Mouse (Mus musculus) CD4-positive helper T cell, adult 2 months (primary cell): Measurements from ENCODE around the gene Cd6.

Experiments used
- DNase-seq: peaks from one replicate; pipeline ENCODE4 v3.0.0-alpha.2; 2012; ENCODE audit warnings: low read depth, missing footprints, low spot score

Cd6 gene

DNA sequence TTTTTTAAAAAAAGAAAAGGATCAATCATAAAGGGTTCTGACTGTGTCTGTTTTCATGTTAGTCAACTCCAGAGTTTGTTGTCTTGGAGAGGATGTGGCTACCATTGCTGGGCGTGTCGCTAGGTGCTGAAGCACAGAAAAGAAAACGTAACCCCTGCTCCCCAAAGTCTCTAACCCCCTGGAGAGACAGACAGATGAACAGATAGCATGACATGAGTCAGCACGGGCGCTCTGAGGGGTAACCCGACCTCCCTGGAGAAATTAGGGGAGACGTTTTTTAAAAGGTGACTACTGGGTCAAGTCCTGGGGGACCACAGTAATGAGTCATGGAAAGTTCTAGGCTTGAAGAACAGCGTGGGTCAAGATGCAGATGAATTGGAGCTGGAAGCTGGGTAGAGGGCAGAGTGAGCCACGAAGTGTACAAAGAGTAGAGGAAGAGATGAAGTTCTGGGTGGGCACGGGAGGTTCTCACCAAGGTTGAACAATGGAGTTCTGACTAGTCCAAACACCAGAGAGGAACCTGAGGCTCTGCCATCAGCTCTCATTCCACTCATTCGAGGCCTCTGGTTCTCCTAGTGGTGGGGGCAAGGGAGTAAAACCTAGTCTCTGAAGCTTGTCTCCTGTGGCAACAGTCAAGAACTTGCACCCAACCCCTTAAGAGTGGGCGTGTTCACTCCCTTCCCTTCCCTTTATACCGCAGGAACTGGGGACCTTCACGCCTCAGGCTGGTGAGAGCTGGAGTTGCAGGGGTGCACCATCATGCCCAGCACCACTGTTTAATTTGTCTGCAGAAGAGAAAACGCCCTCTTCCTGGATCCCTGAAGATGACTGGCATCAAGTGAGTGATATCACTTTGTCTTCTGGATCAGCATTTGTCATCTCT lies 9.4 kb upstream of the Cd6 start, which contains the start of gene Slc15a3:
Slc15a3 (plus strand) TSS at position 718 of the 883 bp plus-strand sequence.
- DNase-seq: peak; percentile 74

- DNase-seq: no peak
Observed at GRCm38 (mm10) chr19:10835671-10836070, 5.8 kb upstream of the Cd6 start.

DNA sequence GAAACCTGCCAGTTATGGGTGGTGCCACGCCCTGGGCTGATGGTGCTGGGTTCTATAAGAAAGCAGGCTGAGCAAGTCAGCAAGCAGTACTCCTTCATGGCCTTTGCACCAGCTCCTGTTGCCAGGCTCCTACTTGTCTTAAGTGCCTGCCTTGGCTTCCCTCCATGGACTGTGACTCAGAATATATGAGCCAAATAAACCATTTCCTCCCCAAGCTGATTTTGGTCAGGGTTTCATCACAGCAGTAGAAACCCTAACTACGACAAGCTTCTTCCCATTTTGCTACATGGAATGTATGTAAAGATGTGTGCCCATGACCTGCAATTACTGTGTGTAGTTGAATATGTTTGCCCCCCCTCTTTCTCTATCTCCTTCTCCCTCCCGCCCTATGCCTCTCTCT lies 3.8 kb upstream of the Cd6 start:
- no peak for DNase-seq

GRCm38 (mm10) chr19:10832030-10832429 lies 2.2 kb upstream of the Cd6 start:
- no peak for DNase-seq

DNA sequence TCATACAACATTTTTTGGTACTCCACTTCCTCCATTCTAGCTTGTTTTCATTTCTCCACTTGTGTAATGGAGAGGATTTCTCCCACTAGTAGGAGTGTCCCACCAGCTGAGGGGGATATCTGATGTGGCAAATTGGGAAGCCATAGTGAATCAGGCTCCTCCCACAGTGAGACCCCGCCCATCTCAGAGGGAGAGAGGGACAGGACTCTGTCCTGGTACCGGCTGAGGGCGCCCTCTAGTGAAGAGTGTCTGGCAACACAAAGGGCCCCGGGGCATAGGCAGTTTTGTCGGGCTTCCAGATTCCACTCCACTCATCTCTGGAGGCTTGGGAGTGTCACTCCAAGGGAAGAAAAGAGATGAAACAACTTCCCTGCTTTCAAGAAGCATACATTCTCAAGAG lies 1.6 kb upstream of the Cd6 start:
- DNase-seq: peak; percentile 86

- DNase-seq: no peak
Observed at GRCm38 (mm10) chr19:10828321-10828720, 1.5 kb downstream of the Cd6 start.

- no peak for DNase-seq
Observed at GRCm38 (mm10) chr19:10824061-10824460, 5.8 kb downstream of the Cd6 start.

DNA sequence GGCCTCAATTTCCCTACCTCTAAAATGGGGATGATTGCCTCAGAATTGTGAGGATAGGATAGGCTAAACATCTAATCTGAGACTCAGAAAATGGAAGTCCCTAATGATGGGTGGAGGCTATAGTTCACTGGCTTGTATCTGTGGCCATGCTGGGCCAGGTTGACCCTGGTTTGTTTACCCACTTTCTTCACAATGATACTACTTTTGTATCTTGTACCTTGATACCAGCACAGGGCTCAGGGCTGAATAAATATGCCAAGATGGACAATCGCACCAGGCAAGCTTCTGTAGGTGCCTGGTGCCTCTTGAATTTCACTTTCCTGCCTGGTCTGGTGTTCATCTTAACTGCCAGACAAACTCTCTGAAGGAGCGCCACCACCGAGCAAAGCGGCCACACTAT lies 7.3 kb downstream of the Cd6 start:
- no peak for DNase-seq

- DNase-seq: no peak
Observed at GRCm38 (mm10) chr19:10821319-10821718, 8.5 kb downstream of the Cd6 start.

DNA sequence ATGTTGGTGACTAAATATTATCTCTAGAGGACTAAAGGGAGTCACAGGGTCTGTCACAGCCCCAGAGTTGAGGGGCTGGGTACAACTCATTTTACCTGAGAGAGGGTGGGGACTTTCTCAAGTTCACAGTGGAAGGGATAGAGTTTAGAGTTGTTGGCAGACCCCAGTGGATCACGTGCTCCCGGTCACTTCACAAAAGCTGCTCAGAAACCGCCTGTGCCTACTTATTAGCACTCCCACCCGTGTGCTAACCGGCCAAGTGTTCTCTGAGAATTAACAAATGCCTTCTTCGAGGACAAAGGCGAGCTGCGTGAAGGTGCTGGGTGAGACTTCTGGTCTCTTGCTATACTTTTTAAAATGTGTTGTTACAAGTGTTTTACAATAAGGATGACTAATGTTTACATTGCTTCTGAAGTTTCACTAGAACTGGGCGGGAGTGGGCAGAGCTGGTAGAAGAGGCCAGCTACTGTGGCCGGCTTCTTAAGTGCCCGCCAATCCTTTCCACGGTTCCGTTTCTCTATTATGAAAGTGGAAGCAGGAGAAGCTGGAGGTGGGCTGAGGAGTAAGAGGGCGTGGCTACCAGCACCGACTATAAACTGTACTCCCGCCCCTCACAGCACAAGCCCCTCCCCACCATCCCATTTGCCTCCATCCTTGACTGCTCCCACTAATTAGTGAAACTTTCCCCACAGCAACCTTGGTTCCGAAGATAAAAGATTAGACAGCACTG lies 11.5 kb downstream of the Cd6 start:
- DNase-seq: peak; percentile 62

DNA sequence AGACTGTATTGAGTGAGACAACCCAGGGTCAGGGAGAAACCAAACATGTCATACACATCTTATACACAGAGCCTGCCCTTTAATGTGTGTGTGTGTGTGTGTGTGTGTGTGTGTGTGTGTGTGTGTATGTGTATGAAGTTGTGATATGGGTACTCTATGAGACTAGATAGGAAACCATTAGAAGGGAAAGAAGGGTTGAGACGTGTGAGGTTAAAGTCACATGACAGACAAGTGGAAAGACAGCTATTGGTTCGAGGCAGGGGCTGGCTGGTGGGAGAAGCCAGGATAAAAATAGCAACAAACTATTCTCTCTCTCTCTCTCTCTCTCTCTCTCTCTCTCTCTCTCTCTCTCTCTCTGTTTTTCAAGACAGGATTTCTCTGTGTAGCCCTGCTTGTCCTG lies 13.4 kb downstream of the Cd6 start:
- DNase-seq: peak; percentile 60

DNA sequence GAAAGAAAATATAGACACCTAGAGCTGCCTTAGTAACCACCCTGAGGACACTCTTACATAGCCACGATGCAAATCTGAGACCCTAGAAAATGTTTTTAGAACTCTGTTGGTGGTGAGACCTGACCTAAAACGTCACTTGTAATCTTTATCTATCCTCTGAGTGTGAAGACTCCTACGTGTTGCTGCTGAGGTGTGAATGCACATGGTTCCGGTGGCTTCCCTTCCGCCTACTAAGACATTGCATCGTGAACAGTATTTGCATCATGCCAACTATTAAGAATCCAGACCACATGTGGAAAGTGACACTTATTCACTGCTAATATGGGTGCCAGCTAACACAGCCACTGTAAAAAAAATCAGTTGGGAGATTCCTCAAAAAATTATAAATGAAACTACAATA lies 14.0 kb downstream of the Cd6 start:
- DNase-seq: peak; percentile 82

DNA sequence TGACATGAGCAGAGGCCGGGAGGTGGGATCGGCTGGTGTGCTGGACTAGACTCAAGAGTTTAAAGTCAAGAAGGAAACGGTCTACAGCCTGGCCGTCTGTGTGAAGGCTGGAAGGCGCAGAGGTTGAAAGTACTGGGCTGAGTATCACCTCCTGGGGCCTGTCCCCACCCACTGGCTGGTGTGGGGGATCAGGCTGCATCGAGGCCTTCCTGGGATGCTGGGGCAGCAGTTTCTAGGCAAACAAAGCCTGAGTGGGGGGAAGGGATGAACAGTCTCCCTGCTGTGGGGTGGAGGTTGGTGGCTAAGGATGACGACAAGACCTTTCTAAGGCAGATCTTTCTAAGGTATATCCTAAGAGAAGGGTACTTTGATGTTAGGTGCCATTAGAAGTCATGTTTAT lies 16.0 kb downstream of the Cd6 start:
- DNase-seq: peak; percentile 63

- peak; percentile 62 for DNase-seq
Observed at GRCm38 (mm10) chr19:10813039-10813438, 16.8 kb downstream of the Cd6 start.

- DNase-seq: peak; percentile 53
Observed at GRCm38 (mm10) chr19:10811471-10811870, 18.4 kb downstream of the Cd6 start.

DNA sequence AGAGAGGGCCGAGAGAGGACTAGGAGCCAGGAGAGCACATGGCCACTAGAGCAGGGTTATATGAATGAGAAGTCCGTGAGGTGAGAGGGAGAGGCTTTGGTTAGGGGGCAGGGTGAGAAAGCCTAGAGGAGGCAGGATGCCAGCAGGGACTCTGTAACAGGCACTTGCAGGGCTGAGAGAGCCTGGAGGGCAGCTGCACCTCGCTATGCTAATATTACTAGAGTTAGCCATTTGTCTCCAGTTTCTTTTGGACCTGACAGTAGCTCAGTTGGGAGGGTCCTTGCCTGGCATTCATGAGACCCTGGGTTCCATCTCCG lies 19.7 kb downstream of the Cd6 start:
- DNase-seq: no peak

GRCm38 (mm10) chr19:10809428-10810175 lies 20.3 kb downstream of the Cd6 start:
- no peak for DNase-seq

DNA sequence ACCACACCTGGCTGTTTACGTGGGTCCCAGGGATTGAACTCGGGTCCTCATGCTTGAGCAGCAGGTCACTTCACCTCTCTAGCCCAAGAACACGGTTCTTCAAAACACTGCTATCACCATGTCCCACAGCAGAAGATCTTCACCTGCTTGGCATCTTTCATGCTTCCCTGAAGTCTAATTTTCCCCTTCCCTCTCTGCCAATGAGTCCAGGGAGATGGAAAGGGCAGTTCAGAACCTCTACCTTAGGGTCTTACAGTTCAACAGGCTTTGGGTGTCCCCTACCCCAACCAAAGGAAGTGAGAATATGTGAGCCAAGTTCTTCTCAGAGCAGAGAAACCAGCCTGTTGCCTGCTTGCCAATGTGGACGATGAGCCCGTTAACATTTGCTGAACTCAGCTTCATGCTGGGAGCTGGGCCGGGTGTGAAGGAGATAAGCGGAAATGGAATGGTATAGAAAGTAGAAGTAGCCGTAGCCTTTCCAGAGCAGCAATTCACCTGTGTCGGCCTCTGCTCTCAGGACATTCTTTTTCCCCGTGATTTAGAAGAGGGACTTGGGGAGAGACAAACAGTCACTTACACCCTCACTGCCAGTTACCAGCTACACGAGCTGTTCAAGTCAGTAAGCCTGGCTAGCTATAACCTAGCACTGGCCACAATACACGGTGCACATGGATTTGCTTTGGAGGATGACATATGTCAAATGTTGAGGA lies 21.2 kb downstream of the Cd6 start:
- no peak for DNase-seq

DNA sequence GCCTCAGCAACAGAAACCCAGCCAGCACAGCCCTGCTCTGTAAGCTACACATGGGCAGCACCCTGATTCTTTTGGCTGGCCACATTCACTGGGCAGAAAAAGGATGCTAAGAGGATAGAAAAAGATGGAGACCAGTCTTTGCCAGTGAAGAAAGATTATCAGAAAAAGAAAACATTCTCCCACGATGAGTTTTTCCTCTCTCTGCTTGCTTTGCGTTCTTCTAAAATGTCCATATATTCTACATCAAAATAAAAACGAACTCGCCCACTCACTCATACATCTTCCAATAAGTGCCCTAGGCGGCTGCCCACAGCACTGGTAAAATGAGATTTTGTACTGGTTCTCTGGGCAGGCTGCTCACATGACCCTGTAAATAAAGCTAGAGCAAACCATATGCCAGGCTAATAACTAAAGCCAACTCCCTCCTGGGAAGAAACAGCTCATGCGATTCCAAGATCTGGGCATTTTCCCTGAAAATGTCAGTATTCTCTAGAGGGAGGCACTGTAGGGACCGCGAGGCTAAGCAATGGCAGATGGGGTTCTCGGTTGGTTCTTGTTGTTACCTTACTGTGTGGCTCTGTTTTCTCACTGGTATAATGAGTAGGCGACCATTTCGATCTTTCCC lies 24.1 kb downstream of the Cd6 start:
- no peak for DNase-seq

- DNase-seq: no peak
Observed at GRCm38 (mm10) chr19:10804850-10805660, 24.8 kb downstream of the Cd6 start.
